Mouse (Mus musculus) CD4-positive naive resting alpha-beta T cell, adult 76 days (primary cell): Measurements from ENCODE around the gene Aars2. TPM values are rescaled to one million over a fixed set of nuclear protein-coding genes. Genes with fewer than 3 reads are reported as not detected.

ENCODE experiments used
- total RNA-seq: library from RNA; stranded (reverse); gene quantifications from one replicate; pipeline ENCODE4 v1.2.4, GENCODE M21; 2023

Aars2 gene
- total RNA-seq: 20.7 TPM

DNA sequence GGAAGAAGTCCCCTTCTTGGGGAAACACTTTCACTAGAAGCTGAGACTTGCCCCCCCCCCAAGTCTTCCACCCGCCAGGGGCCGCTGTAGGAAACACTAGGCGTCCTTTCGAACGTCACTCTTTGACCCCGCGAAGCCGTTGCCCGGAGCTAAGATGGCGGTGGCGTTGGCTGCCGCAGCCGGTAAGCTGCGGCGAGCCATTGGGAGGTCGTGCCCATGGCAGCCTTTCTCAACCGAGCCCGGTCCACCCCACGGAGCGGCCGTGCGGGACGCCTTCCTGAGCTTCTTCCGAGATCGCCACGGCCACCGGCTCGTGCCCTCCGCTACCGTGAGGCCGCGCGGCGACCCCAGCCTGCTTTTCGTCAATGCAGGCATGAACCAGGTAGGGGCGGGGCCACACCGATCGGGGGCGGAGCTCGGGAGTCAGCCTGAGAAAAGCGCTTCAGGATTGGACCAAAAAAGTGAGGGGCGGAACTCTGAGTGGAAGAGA lies at the start of gene Aars2:
Gene Aars2 (plus strand): TSS at position 142 of the 490 bp plus-strand sequence.

DNA sequence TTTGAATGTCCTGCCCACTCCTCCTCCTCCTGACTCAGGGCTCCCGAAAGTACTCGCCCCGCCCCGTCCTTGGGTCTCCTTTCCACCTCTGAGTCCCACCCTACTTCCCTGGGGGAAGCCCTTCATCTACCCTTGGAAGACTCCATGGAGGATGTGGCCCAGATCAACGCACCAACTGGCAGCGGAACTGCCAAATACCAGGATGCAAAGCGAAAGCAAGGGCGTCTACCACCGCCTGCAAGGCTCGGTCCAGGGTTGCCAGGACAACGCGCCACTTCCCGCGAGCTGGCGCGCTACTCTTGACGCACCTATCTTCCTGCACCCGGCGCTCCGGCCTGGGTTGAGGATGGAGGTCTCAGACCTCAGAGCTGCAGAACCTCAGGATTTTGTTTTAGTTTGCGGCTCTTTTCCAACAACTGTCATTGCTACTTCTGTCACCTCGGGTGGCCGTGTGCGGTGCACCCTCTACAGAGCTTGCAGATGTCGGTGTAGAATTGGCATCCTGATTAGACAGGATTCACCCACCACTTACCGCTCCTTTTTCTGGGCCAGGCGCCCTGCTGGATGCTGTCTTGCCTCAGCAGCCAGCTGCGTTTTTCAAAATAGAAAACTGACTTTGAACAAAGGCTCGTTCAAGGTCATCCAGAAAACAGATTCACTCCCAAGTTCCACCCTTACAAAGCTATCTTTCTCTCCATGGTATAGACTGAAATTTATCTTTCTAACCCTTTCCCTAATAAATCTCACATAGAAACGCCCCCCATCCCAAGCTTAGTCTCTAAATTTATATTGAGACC lies 31.8 kb upstream of the Aars2 start, which contains the start of gene Spats1:
Gene Spats1 (minus strand): TSS at position 747 of the 797 bp plus-strand sequence.

GRCm38 (mm10) chr17:45523263-45523662 lies 16.6 kb downstream of the Aars2 start, which contains the start of gene Tcte1:
Tcte1 (plus strand) TSS chr17:45523434.

GRCm38 (mm10) chr17:45549617-45550181 lies 43.1 kb downstream of the Aars2 start, which contains the start of gene Tmem151b:
Tmem151b (minus strand) TSS chr17:45549677.

GRCm38 (mm10) chr17:45555452-45556106 lies 48.9 kb downstream of the Aars2 start, which contains the start of gene Nfkbie:
Nfkbie (plus strand) TSS chr17:45555703.

GRCm38 (mm10) chr17:45563655-45564530 lies 57.3 kb downstream of the Aars2 start, which contains the start of gene Slc35b2:
Slc35b2 (plus strand) TSS chr17:45563874.

Other genes starting within 250 kb of the Aars2 start
- gene Cdc5l, start 73.1 kb upstream of the Aars2 start, total RNA-seq: 78.5 TPM
- gene Spats1, start 31.4 kb upstream of the Aars2 start, total RNA-seq: not detected
- gene Tcte1, start 16.6 kb downstream of the Aars2 start, total RNA-seq: not detected
- not detected for gene Tmem151b, start 42.8 kb downstream of the Aars2 start, total RNA-seq
- 47.6 TPM for gene Nfkbie, start 48.9 kb downstream of the Aars2 start, total RNA-seq
- 22.9 TPM for gene Slc35b2, start 57.0 kb downstream of the Aars2 start, total RNA-seq
- gene Hsp90ab1, start 66.4 kb downstream of the Aars2 start, total RNA-seq: 1,228 TPM
- gene Slc29a1, start 92.8 kb downstream of the Aars2 start, total RNA-seq: 36.1 TPM
- not detected for gene Mymx, start 95.3 kb downstream of the Aars2 start, total RNA-seq
- gene Capn11, start 152.5 kb downstream of the Aars2 start, total RNA-seq: 2.8 TPM
- gene Mrpl14, start 179.5 kb downstream of the Aars2 start, total RNA-seq: 12.5 TPM
- 41.6 TPM for gene Tmem63b, start 180.1 kb downstream of the Aars2 start, total RNA-seq
- not detected for gene 1600014C23Rik, start 227.0 kb downstream of the Aars2 start, total RNA-seq